Mouse (Mus musculus): Measurements from ENCODE around the gene Rgs13. TPM values are rescaled to one million over a fixed set of nuclear protein-coding genes. Genes with fewer than 3 reads are reported as not detected.
"Not testable (repeated sequence)": the region's sequence is repeated elsewhere in the genome, so short reads cannot be mapped to it uniquely, and the experiment has no call there.

Rgs13 gene
- total RNA-seq, 1 experiment from 2014 or later = not detected

DNA sequence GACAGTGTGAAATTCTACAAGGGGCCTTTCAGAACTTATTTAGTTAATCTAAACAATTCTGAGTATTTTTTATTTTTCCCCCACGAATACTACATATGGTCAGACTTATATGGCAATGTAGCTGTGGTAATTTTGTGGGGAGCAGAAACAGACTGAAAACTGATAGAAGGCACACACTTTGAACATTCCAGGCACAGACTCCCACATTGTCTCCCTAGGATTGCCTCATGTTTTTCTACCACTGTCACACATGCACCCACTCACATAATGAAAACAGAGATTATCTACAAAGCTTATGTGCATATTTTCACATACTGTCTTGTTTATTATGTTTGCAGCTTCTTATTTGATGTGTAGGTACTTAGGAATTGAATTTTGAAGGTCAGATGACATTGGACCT lies 9.4 kb downstream of the Rgs13 start:
- no peak for ATAC-seq (replicated peaks; ENCODE audit: insufficient number of reproducible peaks, low FRiP score, low TSS enrichment, poor library complexity, severe bottlenecking)

DNA sequence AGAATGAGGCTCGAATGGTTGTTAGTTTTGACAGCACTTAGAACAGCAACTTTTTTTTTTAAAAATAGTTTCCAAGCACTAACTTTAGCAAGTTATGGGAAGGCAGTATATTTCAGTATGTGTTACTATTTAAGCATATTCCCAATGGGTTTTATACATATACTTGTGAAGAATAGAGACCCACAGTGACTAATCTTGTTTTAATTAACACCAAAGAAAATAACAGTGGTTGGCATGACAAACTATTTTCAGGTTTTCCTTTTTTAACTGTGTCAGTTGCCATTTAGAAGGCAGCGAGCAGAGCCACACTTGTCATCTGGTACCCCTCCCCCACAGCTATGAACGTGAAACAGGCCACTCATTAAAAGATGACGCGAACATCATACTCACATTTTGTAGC lies 10.3 kb downstream of the Rgs13 start:
- no peak for ATAC-seq (replicated peaks; ENCODE audit: insufficient number of reproducible peaks, low FRiP score, low TSS enrichment, poor library complexity, severe bottlenecking)

DNA sequence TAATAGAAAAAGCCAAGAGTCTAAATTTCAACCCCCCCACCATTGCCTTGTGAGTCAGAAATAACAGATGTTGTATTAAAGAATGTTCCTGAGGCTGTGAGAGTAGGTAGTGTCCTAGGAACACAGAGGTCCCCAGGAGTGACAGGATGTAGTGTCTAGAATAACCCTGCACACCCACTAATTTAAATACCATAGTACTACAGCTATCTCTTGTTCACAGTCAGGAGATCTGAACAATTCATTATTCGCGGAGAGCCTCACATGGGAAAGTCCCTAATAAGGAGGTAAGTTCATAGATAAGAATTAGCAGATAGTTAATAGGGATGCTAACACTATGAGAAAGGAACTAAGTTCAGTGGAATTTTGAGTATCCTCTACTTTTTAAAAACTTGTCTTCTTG lies 10.9 kb downstream of the Rgs13 start:
- no peak for ATAC-seq (replicated peaks; ENCODE audit: insufficient number of reproducible peaks, low FRiP score, low TSS enrichment, poor library complexity, severe bottlenecking)

DNA sequence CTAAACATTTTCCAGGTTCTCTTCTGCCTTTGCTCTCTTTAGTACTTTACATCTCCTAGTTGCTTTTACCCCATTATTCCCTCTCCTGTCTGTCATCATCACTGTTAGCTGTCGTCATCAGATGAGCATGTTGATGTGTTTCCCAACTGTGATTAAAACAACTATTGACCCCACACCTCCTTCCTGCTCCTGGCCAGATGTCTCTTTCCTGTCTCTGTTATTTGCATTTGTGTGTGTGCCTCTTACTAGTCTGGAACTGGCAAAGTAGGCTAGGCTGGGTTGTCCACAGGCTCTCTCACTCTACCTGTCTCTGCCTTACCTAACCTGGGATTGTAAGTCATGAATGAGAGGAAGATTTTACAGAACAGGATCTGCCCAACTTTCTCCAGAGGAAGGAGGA lies 24.6 kb downstream of the Rgs13 start:
- no peak for ATAC-seq (replicated peaks; ENCODE audit: insufficient number of reproducible peaks, low FRiP score, low TSS enrichment, poor library complexity, severe bottlenecking)

DNA sequence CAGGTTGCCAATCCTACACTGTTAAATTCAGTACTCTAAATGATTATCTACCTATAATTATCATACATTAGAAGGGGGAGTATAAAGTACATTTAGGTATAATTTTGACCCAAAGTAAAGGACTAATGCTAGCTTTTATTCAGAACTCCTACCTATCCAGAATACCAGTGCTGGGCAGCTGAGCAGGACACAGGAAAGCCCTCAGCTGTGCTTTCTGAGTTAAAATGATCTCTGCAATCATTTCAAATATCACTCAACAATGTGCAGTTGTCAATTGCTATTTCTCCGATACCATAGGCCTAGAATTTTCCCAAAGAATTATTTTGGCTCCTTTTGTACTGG lies 25.0 kb downstream of the Rgs13 start:
- no peak for ATAC-seq (replicated peaks; ENCODE audit: insufficient number of reproducible peaks, low FRiP score, low TSS enrichment, poor library complexity, severe bottlenecking)

DNA sequence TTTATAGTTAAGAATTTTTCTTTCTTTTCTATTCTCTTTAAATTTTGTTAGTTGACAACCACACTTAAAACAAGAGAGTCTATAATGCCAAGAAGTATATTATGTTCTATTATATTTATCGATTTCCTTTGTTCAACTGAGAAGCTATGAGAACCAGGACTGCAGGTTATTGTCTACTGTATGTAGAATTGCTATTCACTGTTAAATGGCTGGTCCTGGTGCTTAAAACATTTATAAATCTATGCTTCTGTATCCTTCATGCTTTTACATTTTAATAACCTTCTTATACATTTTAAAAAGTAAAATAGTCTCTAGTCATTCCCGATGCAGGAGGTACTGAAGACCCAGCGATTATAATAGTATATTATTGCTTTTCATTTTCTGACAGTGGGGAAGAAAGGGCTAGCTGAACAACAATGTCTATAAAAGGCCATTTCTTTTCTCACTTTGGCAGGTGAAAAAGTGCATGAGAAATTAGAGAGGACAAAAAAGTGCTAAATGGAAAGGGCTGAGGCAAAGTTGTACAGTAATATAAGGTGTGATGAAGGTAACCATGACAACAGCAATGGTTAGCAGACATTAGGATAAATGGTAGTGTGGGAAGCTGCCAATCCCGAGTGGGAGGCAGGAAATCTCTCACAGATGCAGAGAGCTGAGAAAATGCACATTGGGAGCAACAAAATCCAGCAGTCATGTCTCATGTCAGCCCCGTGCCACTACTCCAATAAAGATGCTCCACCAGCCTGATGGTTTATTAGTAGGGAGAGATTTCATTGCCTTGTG lies 25.6 kb downstream of the Rgs13 start:
- ATAC-seq (replicated peaks; ENCODE audit: insufficient number of reproducible peaks, low FRiP score, low TSS enrichment, poor library complexity, severe bottlenecking) = no peak

DNA sequence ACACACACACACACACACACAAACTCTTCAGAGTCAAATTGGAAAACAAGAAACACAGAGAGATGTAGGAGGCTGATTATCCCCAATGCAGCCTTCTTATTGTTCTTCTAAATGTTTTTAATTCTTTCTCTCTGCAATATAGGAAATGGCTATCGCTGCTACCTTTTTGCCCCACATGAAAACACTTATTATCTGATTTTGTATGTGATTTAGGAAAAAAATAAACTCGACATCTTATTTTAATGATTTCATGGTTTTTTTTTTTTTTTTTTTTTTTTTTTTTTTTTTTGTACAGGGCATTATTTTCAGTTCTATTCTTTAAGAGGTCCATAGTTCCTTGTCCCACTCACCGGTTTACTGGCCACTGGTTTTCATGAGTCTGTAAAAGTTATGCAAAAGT lies 27.2 kb downstream of the Rgs13 start:
- no peak for ATAC-seq (replicated peaks; ENCODE audit: insufficient number of reproducible peaks, low FRiP score, low TSS enrichment, poor library complexity, severe bottlenecking)

DNA sequence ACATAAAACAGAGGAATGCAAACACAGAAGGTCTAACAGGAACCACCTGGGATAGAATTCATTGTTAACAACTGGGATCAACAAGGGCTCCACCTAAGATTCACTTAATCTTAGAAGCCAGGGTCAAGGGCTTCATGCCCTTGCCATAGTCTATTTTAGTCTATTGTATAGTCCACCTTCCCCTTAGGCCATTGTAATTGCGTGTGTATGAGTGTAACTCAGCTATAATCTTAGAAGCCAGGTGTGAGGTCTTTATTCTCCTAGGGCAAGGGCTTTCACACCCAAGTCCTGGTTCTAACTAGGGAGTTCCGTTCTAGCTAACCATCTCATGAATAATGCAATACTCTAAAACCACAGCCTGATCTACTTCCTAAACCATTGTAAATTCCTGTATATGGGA lies 35.8 kb downstream of the Rgs13 start:
- ATAC-seq (replicated peaks; ENCODE audit: insufficient number of reproducible peaks, low FRiP score, low TSS enrichment, poor library complexity, severe bottlenecking) = not testable (repeated sequence)

DNA sequence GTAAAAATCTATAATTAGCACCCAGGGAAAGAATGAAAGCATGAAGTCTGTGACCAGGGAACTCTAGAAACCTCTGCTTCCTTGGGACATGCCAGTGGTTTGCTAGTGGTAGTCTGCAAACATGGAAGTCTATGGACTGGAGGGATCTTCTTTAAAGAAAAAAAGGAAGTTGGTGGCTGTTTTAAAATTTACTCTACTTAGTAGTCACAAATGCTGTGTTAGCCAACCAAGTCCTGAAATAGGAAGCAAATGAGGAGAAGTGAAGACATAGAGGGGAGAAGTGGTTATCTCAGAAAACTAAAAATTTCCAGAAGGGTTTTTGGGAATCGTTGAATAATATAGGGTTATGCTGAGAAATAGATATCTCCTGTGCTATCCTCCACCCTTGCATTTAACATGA lies 37.3 kb downstream of the Rgs13 start:
- ATAC-seq (replicated peaks; ENCODE audit: insufficient number of reproducible peaks, low FRiP score, low TSS enrichment, poor library complexity, severe bottlenecking) = no peak

DNA sequence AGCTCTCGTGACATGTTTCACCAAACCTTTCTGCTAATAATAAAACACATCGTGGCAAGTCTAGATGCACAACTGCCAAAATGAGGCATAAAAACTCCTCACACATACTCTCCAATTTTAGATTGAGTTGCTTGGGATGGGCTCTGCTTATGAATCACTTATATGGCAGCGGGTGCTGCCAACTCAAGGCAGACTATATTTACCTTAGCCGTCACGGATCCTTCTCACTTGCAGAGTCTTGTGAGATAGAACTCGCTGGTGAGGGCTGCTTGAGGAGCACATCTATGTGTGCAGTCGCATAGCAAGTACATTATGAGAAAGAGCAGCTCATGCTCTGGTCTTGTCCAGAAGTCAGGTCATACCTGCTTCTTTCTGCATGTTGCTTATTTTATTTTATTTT lies 49.2 kb downstream of the Rgs13 start:
- no peak for ATAC-seq (replicated peaks; ENCODE audit: insufficient number of reproducible peaks, low FRiP score, low TSS enrichment, poor library complexity, severe bottlenecking)

DNA sequence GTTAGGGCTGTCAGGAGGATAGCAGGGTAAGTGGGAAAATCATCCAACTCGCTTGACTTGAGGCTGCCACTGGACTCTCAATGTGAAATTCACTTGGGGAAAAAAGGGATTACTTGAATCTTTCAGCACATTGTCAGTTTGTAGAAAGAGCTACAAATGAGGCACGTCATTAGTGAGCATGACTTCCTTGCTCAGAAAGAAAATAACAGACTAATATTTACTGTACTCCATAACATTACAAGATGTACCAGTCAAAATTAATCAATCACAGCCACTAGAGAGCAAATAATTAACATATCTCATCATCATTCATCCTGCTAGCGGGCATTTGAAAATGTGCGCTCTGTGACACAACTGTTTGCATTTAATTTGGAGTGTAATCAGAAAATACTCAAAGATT lies 57.1 kb downstream of the Rgs13 start:
- ATAC-seq (replicated peaks; ENCODE audit: insufficient number of reproducible peaks, low FRiP score, low TSS enrichment, poor library complexity, severe bottlenecking) = no peak

DNA sequence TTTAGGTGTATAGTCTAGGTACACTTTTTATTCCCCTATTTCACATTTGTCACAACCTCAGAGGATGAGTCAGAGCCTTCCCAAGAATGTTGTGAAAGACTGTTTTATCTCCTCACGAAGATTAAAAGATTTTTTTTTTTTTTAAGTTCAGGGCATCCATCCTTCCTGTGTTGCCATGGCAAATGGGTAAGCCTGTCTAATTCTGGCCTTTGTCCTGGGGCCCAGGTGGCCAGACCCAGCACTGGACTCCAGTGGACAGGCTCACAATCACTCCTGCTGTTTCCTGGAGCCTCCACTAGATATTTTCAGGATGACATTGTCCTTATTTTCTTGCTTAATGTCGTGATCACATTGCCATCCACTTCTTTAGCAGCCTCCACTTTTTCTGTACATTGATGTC lies 57.7 kb downstream of the Rgs13 start:
- ATAC-seq (replicated peaks; ENCODE audit: insufficient number of reproducible peaks, low FRiP score, low TSS enrichment, poor library complexity, severe bottlenecking) = no peak

DNA sequence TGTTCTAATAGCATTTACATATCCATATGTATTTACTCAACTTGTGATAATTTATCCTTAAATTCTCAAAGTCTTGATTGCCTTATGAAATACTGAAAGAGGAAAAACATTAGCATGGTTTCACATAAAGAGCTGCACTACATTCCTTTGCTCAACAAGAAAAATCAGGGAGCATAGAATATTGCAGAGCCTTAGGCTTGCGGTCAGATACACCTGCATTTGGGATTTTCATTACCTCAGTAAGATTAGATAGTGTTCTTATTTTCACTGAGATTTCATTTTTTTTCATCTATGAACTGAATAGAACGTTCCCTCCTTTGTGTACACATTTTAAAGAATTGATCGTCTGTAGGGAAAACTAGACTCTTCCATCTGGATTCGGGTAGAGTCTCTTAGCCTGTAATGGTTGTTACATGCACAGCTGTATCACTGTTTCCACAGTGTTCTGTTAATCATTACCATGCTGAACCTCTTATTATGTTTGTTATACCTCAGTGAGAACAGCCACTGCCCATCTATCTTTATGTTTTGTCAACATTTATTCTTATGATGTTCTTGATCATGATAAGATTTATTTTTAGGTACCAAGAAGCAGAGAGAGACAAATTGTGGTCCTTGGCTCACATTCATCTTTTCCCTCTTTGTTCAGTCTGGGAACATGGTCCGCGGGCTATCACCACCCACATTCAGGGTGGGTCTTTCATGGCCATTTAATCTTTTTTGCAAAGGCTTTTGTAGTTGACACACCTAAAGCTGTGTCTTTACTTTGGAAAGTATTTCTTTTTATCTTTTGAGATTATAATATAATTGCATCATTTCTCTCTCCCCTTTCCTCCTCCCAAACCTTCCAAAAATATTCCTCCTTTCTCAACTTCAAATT lies 61.1 kb downstream of the Rgs13 start:
- ATAC-seq (replicated peaks; ENCODE audit: insufficient number of reproducible peaks, low FRiP score, low TSS enrichment, poor library complexity, severe bottlenecking) = no peak

DNA sequence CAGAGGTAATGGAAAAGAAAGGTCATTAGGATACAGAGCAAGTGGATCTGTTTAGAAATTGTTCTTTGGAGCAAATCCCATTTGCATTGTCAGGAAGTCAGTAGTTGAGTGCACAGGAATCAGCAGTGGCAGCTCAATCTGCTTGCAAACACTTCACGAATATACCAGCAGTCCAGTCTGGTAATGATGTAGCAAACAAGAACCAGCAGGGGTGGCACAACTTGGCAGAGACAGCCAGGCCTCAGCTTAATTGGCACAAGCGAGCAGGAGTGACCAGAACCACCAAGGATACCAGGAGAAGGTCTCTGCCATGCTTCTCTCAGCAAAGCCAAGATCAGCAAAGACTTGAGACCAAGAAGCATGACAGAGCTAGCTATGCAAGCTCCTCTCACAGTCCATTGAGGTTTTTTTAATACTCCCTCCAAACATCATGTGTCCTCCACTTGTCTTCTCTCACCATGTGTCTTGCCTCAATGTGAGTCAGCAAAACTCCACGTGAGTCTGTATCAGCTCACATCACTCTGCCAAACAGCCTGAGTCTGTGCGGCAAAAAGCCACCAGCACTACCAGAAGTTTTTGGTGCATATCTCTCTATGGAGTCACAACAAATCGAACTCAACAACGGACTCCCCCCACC lies 63.6 kb downstream of the Rgs13 start:
- no peak for ATAC-seq (replicated peaks; ENCODE audit: insufficient number of reproducible peaks, low FRiP score, low TSS enrichment, poor library complexity, severe bottlenecking)

DNA sequence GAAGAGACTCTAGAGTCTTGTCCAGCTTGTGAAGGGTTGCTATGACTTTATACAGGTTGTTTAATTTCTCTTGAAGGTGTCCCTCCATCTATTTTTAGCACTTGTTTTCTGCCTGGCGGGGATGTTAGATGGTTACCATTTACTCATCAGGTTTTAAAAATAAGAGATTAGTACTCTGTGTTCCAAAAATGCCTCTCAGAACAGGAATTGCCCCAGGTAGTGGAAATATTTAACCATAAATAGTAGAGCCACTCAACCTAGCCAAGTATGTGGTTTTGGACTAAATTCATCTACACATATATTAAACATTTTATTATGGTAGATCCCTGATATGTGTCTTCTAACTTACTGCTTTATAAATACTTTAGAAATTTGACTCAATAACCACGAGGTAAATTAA lies 64.2 kb downstream of the Rgs13 start:
- ATAC-seq (replicated peaks; ENCODE audit: insufficient number of reproducible peaks, low FRiP score, low TSS enrichment, poor library complexity, severe bottlenecking) = no peak

DNA sequence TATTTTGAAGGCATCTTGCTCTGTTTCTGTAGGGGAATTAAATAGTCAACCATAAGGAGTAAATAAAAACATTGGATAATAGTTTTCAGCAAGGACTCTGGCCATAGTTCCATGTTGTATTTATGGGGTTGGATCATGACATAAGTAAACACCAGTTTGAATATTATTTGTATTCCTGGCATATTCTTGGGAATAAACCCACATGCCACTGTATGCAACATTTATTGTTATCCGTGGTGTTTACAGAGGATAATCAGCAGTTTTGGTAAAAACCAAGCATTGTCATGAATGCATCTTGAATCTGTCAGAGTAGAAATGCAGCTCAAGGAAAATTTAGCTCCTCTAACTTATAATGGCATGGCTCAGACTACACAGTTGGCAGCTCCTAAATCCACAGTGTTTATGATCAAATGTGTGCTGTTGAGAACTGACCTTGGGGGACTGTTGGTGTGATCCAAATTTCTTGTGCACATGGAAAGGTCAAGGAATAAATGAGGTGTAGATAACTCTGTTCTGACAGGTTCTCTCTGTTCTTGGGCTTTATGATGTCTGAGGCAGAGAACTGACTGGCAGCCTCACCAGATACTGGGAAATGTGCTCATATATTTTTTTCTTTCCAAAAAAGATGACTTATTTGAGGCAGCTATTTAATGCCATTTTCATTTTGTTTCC lies 78.4 kb downstream of the Rgs13 start:
- ATAC-seq (replicated peaks; ENCODE audit: insufficient number of reproducible peaks, low FRiP score, low TSS enrichment, poor library complexity, severe bottlenecking) = no peak

DNA sequence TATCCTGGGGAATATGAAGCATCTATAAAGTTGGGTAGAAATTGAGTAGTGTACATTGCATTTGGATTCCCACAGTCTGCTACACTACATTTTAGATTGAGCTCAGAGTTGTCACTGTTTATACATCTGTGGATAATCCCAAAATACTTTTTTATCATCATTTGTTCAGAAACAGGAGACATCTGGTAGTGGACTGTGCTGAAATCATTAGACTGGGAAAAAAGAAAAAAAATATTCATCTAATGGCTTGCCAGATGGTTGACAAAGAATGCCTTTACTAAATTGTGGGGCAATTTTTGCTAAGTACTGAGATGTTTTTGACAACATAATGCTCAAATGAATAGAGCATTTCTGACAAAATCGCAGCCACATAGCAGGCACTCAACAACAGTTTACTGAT lies 86.8 kb downstream of the Rgs13 start:
- ATAC-seq (replicated peaks; ENCODE audit: insufficient number of reproducible peaks, low FRiP score, low TSS enrichment, poor library complexity, severe bottlenecking) = no peak

All from monocyte, adult 5-6 weeks (primary cell).